Mouse (Mus musculus) MEL (cell line): Measurements from ENCODE around the gene Urgcp. TPM values are rescaled to one million over a fixed set of nuclear protein-coding genes. Genes with fewer than 3 reads are reported as not detected.

Source experiments
- DNase-seq: peaks from one replicate; pipeline ENCODE4 v3.0.0; 2011; ENCODE audit warnings: low read depth, low spot score
- H3K27ac ChIP-seq: 2 replicates; pipeline ENCODE4 v1.5.1; 2012; ENCODE audit warnings: low read depth, mild to moderate bottlenecking, control low read depth, low read length, moderate library complexity; ENCODE audit not compliant: control insufficient read depth
- H3K27me3 ChIP-seq, 2 experiments: fragments of 150-350 bp in 1 of 2; sonication (generic) in 1 of 2; 2 replicates each; pipeline ENCODE4 v1.6.1; 2012; ENCODE audit warnings: low read length in 2 of 2, mild to moderate bottlenecking in 2 of 2, improper control_type of control experiment in 1 of 2, moderate library complexity in 1 of 2; ENCODE audit not compliant: insufficient read depth in 2 of 2, control insufficient read depth in 1 of 2
- H3K36me3 ChIP-seq, 2 experiments: 2 replicates each; pipeline ENCODE4 v1.6.1; 2012 to 2014; ENCODE audit warnings: low read length in 2 of 2, improper control_type of control experiment in 1 of 2, inconsistent platforms in 1 of 2, mild to moderate bottlenecking in 1 of 2; ENCODE audit not compliant: insufficient read depth in 2 of 2, control insufficient read depth in 1 of 2
- H3K4me1 ChIP-seq, 2 experiments: fragments of 150-350 bp in 1 of 2; sonication (generic) in 1 of 2; 2 replicates each; pipeline ENCODE4 v1.6.1; 2012; ENCODE audit warnings: low read length in 2 of 2, improper control_type of control experiment in 1 of 2, mild to moderate bottlenecking in 1 of 2; ENCODE audit not compliant: insufficient read depth in 2 of 2, control insufficient read depth in 1 of 2
- H3K4me3 ChIP-seq, 2 experiments: fragments of 150-350 bp in 1 of 2; sonication (generic) in 1 of 2; 2 replicates each; pipeline ENCODE4 v1.5.1; 2012; ENCODE audit warnings: low read depth in 2 of 2, low read length in 2 of 2, mild to moderate bottlenecking in 2 of 2, moderate library complexity in 2 of 2, control low read depth in 1 of 2, improper control_type of control experiment in 1 of 2; ENCODE audit not compliant: control insufficient read depth in 1 of 2, insufficient read depth in 1 of 2
- H3K79me2 ChIP-seq: 2 replicates; pipeline ENCODE4 v1.6.1; 2012; ENCODE audit warnings: mild to moderate bottlenecking, low read length, moderate library complexity; ENCODE audit not compliant: control insufficient read depth, poor library complexity, insufficient read depth
- H3K9ac ChIP-seq: 2 replicates; pipeline ENCODE4 v1.6.1; 2012; ENCODE audit warnings: low read depth, mild to moderate bottlenecking, control low read depth, low read length, moderate library complexity; ENCODE audit not compliant: control insufficient read depth, poor library complexity, severe bottlenecking
- H3K9me3 ChIP-seq: fragments of 150-350 bp; sonication (generic); replicated peaks from 2 replicates; pipeline ENCODE4 v1.6.1; 2012; ENCODE audit warnings: mild to moderate bottlenecking, low read length, improper control_type of control experiment, moderate library complexity; ENCODE audit not compliant: insufficient read depth
- CHD1 ChIP-seq: IDR thresholded peaks from 2 replicates; pipeline ENCODE4 v1.6.1; 2012; ENCODE audit warnings: low read depth, mild to moderate bottlenecking, inconsistent platforms, low read length, improper control_type of control experiment
- CHD2 ChIP-seq: IDR thresholded peaks from 2 replicates; pipeline ENCODE4 v1.6.1; 2011; ENCODE audit warnings: low read length, improper control_type of control experiment
- EP300 ChIP-seq, 2 experiments: IDR thresholded peaks; 2 replicates each; pipeline ENCODE4 v1.6.1; 2011; ENCODE audit warnings: improper control_type of control experiment in 2 of 2, low read length in 2 of 2, low read depth in 1 of 2, mild to moderate bottlenecking in 1 of 2
- ETS1 ChIP-seq: IDR thresholded peaks from 2 replicates; pipeline ENCODE4 v1.6.1; 2012; ENCODE audit warnings: low read depth, mild to moderate bottlenecking, inconsistent platforms, low read length, improper control_type of control experiment, moderate library complexity
- GATA1 ChIP-seq: IDR thresholded peaks from 2 replicates; pipeline ENCODE4 v1.6.1; 2011; ENCODE audit warnings: low read depth, low read length, improper control_type of control experiment
- MAX ChIP-seq: IDR thresholded peaks from 2 replicates; pipeline ENCODE4 v1.6.1; 2011; ENCODE audit warnings: low read length, improper control_type of control experiment
- MXI1 ChIP-seq: IDR thresholded peaks from 2 replicates; pipeline ENCODE4 v1.6.1; 2011; ENCODE audit warnings: mild to moderate bottlenecking, low read depth, low read length, improper control_type of control experiment
- MYB ChIP-seq: IDR thresholded peaks from 2 replicates; pipeline ENCODE4 v1.6.1; 2011; ENCODE audit warnings: mild to moderate bottlenecking, low read depth, low read length, improper control_type of control experiment
- MYC ChIP-seq: IDR thresholded peaks from 2 replicates; pipeline ENCODE4 v1.6.1; 2011; ENCODE audit warnings: low read depth, mild to moderate bottlenecking, low read length, improper control_type of control experiment, moderate library complexity
- NELFE ChIP-seq: IDR thresholded peaks from 2 replicates; pipeline ENCODE4 v1.6.1; 2011; ENCODE audit warnings: low read depth, low read length, improper control_type of control experiment
- POLR2A ChIP-seq, 2 experiments: IDR thresholded peaks; 2 replicates each; pipeline ENCODE4 v1.6.1; 2011 to 2012; ENCODE audit warnings: low read length in 2 of 2, mild to moderate bottlenecking in 2 of 2, control low read depth in 1 of 2, improper control_type of control experiment in 1 of 2, low read depth in 1 of 2, moderate library complexity in 1 of 2; ENCODE audit not compliant: control insufficient read depth in 1 of 2, insufficient read depth in 1 of 2, poor library complexity in 1 of 2
- POLR2AphosphoS2 ChIP-seq: IDR thresholded peaks from 2 replicates; pipeline ENCODE4 v1.6.1; 2011; ENCODE audit warnings: low read length, improper control_type of control experiment
- RCOR1 ChIP-seq: IDR thresholded peaks from 2 replicates; pipeline ENCODE4 v1.6.1; 2012; ENCODE audit warnings: low read depth, mild to moderate bottlenecking, inconsistent platforms, low read length, improper control_type of control experiment
- SMC3 ChIP-seq: IDR thresholded peaks from 2 replicates; pipeline ENCODE4 v1.6.1; 2011; ENCODE audit warnings: low read depth, low read length, improper control_type of control experiment
- TAL1 ChIP-seq: IDR thresholded peaks from 2 replicates; pipeline ENCODE4 v1.6.1; 2012; ENCODE audit warnings: mild to moderate bottlenecking, inconsistent platforms, low read length, moderate library complexity, mixed read lengths
- TCF12 ChIP-seq: IDR thresholded peaks from 2 replicates; pipeline ENCODE4 v1.6.1; 2014; ENCODE audit warnings: low read depth, mild to moderate bottlenecking, inconsistent platforms, low read length, improper control_type of control experiment, moderate library complexity
- USF1 ChIP-seq: IDR thresholded peaks from 2 replicates; pipeline ENCODE4 v1.6.1; 2014; ENCODE audit warnings: low read depth, mild to moderate bottlenecking, inconsistent platforms, low read length, improper control_type of control experiment, moderate library complexity
- ZC3H11A ChIP-seq: IDR thresholded peaks from 2 replicates; pipeline ENCODE4 v1.6.1; 2012; ENCODE audit warnings: low read depth, mild to moderate bottlenecking, inconsistent platforms, low read length, improper control_type of control experiment
- ZMIZ1 ChIP-seq: IDR thresholded peaks from 2 replicates; pipeline ENCODE4 v1.6.1; 2012; ENCODE audit warnings: low read depth, mild to moderate bottlenecking, inconsistent platforms, low read length, improper control_type of control experiment, moderate library complexity
- ZNF384 ChIP-seq: IDR thresholded peaks from 2 replicates; pipeline ENCODE4 v1.6.1; 2012; ENCODE audit warnings: low read depth, mild to moderate bottlenecking, inconsistent platforms, low read length, improper control_type of control experiment
- polyA plus RNA-seq, 2 experiments: library from polyadenylated mRNA; stranded (reverse) in 1 of 2; unstranded in 1 of 2; fragments of >175 nt in 1 of 2; fragments of >200 nt in 1 of 2; gene quantifications; 2 replicates each; pipeline versions ENCODE4 v1.2.1 to v1.2.4; 2012; ENCODE audit warnings: low replicate concordance in 2 of 2, low read depth in 1 of 2; ENCODE audit not compliant: insufficient read length in 2 of 2, insufficient read depth in 1 of 2, missing spikeins in 1 of 2
- total RNA-seq: library from RNA; depleted of rRNA; stranded (reverse); fragments of 300-350 nt; gene quantifications from 2 replicates; pipeline ENCODE4 v1.2.3, GENCODE M21; 2012

Urgcp gene
- total and polyA plus RNA-seq, 3 experiments = 19.5 to 34.9 (median 29.2) TPM

- TF ChIP-seq MXI1 (0 out of 2 replicates have a peak, but pooled peaks have one; percentile 28), MYC (no peak), MAX (0 out of 2 replicates have a peak, but pooled peaks have one; percentile 15), CHD1 (no peak), CHD2 (no peak; the same call in none of the 2 replicates), ZNF384 (no peak), NELFE (0 out of 2 replicates have a peak, but pooled peaks have one; percentile 18), ETS1 (no peak)
These were observed 59.2 kb downstream of the Urgcp start (continued) for GRCm38 (mm10) chr11:5702957-5703332.

GRCm38 (mm10) chr11:5702271-5702956 lies 59.8 kb downstream of the Urgcp start:
- Histone ChIP-seq H3K79me2 (peaks cover 20% of the 10 kb centered on the region), H3K9me3 (no peaks in the 10 kb centered on the region), H3K27ac (peak overlapping the region; percentile 63; the same call in 1 of the 2 replicates), H3K4me3 (no peak overlapping the region)
- no peak for TF ChIP-seq ZC3H11A
- TF ChIP-seq, all 39 proteins: peak for 0
- H3K4me1 ChIP-seq = peaks cover 18 to 36% of the 10 kb centered on the region in 2 experiments
- DNase-seq = no peak
- peaks cover 0 to 37% of the 10 kb centered on the region in 2 experiments; a peak in 2 of 4 replicates for H3K36me3 ChIP-seq
- no peak overlapping the region for H3K9ac ChIP-seq
- no peaks in the 10 kb centered on the region; a peak in 1 of 4 replicates for H3K27me3 ChIP-seq

- H3K9me3 ChIP-seq = no peaks in the 10 kb centered on the region
- 0 out of 2 replicates have a peak, but pooled peaks have one; percentile 6 for TF ChIP-seq POLR2AphosphoS2
- TF ChIP-seq ZMIZ1 = no peak; the same call in 1 of the 2 replicates
- TF ChIP-seq MYC = 0 out of 2 replicates have a peak, but pooled peaks have one; percentile 8
- peak overlapping the region; percentile 63 for H3K27ac ChIP-seq
- H3K36me3 ChIP-seq = peaks cover 0 to 37% of the 10 kb centered on the region in 2 experiments; a peak in 2 of 4 replicates
- peaks cover 18 to 36% of the 10 kb centered on the region in 2 experiments for H3K4me1 ChIP-seq
- H3K4me3 ChIP-seq = no peak overlapping the region
- peaks cover 14% of the 10 kb centered on the region for H3K79me2 ChIP-seq
- H3K27me3 ChIP-seq = no peaks in the 10 kb centered on the region; a peak in 1 of 4 replicates
- H3K9ac ChIP-seq = no peak overlapping the region
- DNase-seq = no peak
These were observed 60.4 kb downstream of the Urgcp start for GRCm38 (mm10) chr11:5701821-5702220.

- peaks cover 0 to 34% of the 10 kb centered on the region in 2 experiments; a peak in 2 of 4 replicates for H3K36me3 ChIP-seq
- H3K4me3 ChIP-seq = peak overlapping the region in 1 of 2 experiments; percentile 2; a peak in 1 of 4 replicates
- H3K27me3 ChIP-seq = no peaks in the 10 kb centered on the region; a peak in 1 of 4 replicates
- H3K9ac ChIP-seq = no peak overlapping the region
- no peak for TF ChIP-seq POLR2A (IDR thresholded peaks at IDR 0.05; ENCODE audit: control insufficient read depth in 1 of 2, insufficient read depth in 1 of 2, low read depth in 1 of 2, low read length in 2 of 2, poor library complexity in 1 of 2)
- TF ChIP-seq RCOR1 = peak; percentile 44
- TF ChIP-seq ETS1 = peak; percentile 85
- TF ChIP-seq CHD1 = no peak
- peak; percentile 88 for TF ChIP-seq TCF12
- TF ChIP-seq TAL1 = peak; percentile 67
- peak; percentile 75 to 86 for TF ChIP-seq EP300 (IDR thresholded peaks at IDR 0.05; ENCODE audit: low read depth in 1 of 2, low read length in 2 of 2)
- peak; percentile 94 for TF ChIP-seq GATA1
- peak; percentile 37; the same call in 1 of the 2 replicates for TF ChIP-seq USF1
- 0 out of 2 replicates have a peak, but pooled peaks have one; percentile 22 for TF ChIP-seq MYC
- no peak for TF ChIP-seq MYB
- TF ChIP-seq SMC3 = no peak
- no peaks in the 10 kb centered on the region for H3K9me3 ChIP-seq
- peaks cover 9% of the 10 kb centered on the region for H3K79me2 ChIP-seq
- H3K4me1 ChIP-seq = peaks cover 16 to 36% of the 10 kb centered on the region in 2 experiments
- H3K27ac ChIP-seq = peak overlapping the region; percentile 84
- DNase-seq = peak; percentile 64
These were observed 60.9 kb downstream of the Urgcp start for GRCm38 (mm10) chr11:5701300-5701699.
